In genomic region chr1:64779415-64779814, GRCm38 (mm10) we compare ENCODE assay signal across 15 mouse cellular contexts. TPM values are rescaled to one million over a fixed set of nuclear protein-coding genes. Genes with fewer than 3 reads are reported as not detected.
A peak's percentile ranks its signal among the peaks of the same experiment; 100 is the strongest.
DNase-seq lines count a peak whose midpoint lies in the region; ATAC-seq lines count a peak whose summit lies in the region.
"Had no signal": no experiment of that assay in that cellular context is flagged by ENCODE, and none has a peak within 500 bp of the region (broad histone marks: within the 10 kb centered on the region; RNA-seq: fewer than 3 reads in every experiment).

No protein-coding gene starts in this region.

- no peaks in the 10 kb centered on the region for H3K36me3 ChIP-seq in neural tube, embryonic 11.5 days (ENCODE audit: control insufficient read depth, insufficient read depth, low read length)
- no peaks in the 10 kb centered on the region for H3K36me3 ChIP-seq in forebrain, embryonic 16.5 days (ENCODE audit: control insufficient read depth, insufficient read depth)
- no peaks in the 10 kb centered on the region for H3K36me3 ChIP-seq in midbrain, embryonic 11.5 days (ENCODE audit: control insufficient read depth, insufficient read depth, low read length)
- H3K36me3 ChIP-seq: lung, embryonic 15.5 days had no signal

- peak overlapping the region; percentile 39 for H3K4me2 ChIP-seq in neural tube, embryonic 11.5 days (ENCODE audit: low read depth)
- H3K4me2 ChIP-seq in forebrain, embryonic 16.5 days (ENCODE audit: low read length): peak overlapping the region; percentile 38
- no peak overlapping the region for H3K4me2 ChIP-seq in midbrain, embryonic 11.5 days
- H3K4me2 ChIP-seq: lung, embryonic 15.5 days had no signal

- H3K9ac ChIP-seq in neural tube, embryonic 11.5 days (ENCODE audit: low read length): no peak overlapping the region
- H3K9ac ChIP-seq in forebrain, embryonic 16.5 days (replicated peaks; ENCODE audit: low read depth, low read length): no peak overlapping the region
- H3K9ac ChIP-seq in midbrain, embryonic 11.5 days (ENCODE audit: low read length): no peak overlapping the region
- H3K9ac ChIP-seq: lung, embryonic 15.5 days had no signal

- H3K27ac ChIP-seq in neural tube, embryonic 11.5 days (ENCODE audit: low read depth, low read length): no peak overlapping the region
- H3K27ac ChIP-seq in forebrain, embryonic 16.5 days (ENCODE audit: low read length): no peak overlapping the region
- no peak overlapping the region for H3K27ac ChIP-seq in midbrain, embryonic 11.5 days (ENCODE audit: low read depth, low read length)
- H3K27ac ChIP-seq: lung, embryonic 15.5 days; stomach, postnatal 0 days had no signal

- no peaks in the 10 kb centered on the region for H3K27me3 ChIP-seq in neural tube, embryonic 11.5 days (ENCODE audit: control insufficient read depth, insufficient read depth, low read length)
- peaks cover 21% of the 10 kb centered on the region for H3K27me3 ChIP-seq in forebrain, embryonic 16.5 days (replicated peaks; ENCODE audit: control insufficient read depth, insufficient read depth, low read length)
- H3K27me3 ChIP-seq in midbrain, embryonic 11.5 days (ENCODE audit: control insufficient read depth, insufficient read depth, low read length): no peaks in the 10 kb centered on the region
- H3K27me3 ChIP-seq: lung, embryonic 15.5 days had no signal

- no peak overlapping the region for H3K4me3 ChIP-seq in neural tube, embryonic 11.5 days (ENCODE audit: low read depth, low read length)
- no peak overlapping the region for H3K4me3 ChIP-seq in forebrain, embryonic 16.5 days (replicated peaks; ENCODE audit: low read length)
- H3K4me3 ChIP-seq in midbrain, embryonic 11.5 days (ENCODE audit: low read depth, low read length): no peak overlapping the region
- H3K4me3 ChIP-seq: lung, embryonic 15.5 days had no signal

- peaks cover 5% of the 10 kb centered on the region; the same call in 1 of the 2 replicates for H3K4me1 ChIP-seq in neural tube, embryonic 11.5 days (ENCODE audit: control insufficient read depth, insufficient read depth, low read length)
- peaks cover 12% of the 10 kb centered on the region for H3K4me1 ChIP-seq in forebrain, embryonic 16.5 days (replicated peaks; ENCODE audit: control insufficient read depth, insufficient read depth, low read length)
- H3K4me1 ChIP-seq in midbrain, embryonic 11.5 days (ENCODE audit: control insufficient read depth, insufficient read depth, low read length): 0 out of 2 replicates have a peak, but pooled peaks cover 5% of the 10 kb centered on the region
- H3K4me1 ChIP-seq: lung, embryonic 15.5 days had no signal

- 28% methylated on average over 5 of the region's 5 CpGs for WGBS in neural tube, embryonic 11.5 days
- WGBS in forebrain, embryonic 16.5 days: 4% methylated on average over 5 of the region's 5 CpGs
- 32% methylated on average over 5 of the region's 5 CpGs for WGBS in midbrain, embryonic 11.5 days

- peak; percentile 14 for DNase-seq in neural tube, embryonic 11.5 days (ENCODE audit: low spot score)
- no peak for DNase-seq in neural tube, embryonic 10.5 days (ENCODE audit: extremely low spot score, low spot score)
- DNase-seq in midbrain, embryonic 11.5 days (ENCODE audit: low spot score, missing footprints): peak; percentile 86
- DNase-seq in retina, postnatal 1 day: peak; percentile 91
- DNase-seq in spleen, postnatal 10 days (ENCODE audit: low spot score in 2 of 2): no peak
- DNase-seq in gastrocnemius, postnatal 4 days (ENCODE audit: low spot score in 2 of 2): no peak
- DNase-seq in lung, postnatal 10 days: no peak
- DNase-seq: B cell, adult 2 months; kidney, postnatal 25 days; liver; thymus, postnatal 4 days had no signal

- H3K9me3 ChIP-seq in neural tube, embryonic 11.5 days (ENCODE audit: control insufficient read depth, low read length): no peaks in the 10 kb centered on the region
- H3K9me3 ChIP-seq in forebrain, embryonic 16.5 days (ENCODE audit: control insufficient read depth, low read length): no peaks in the 10 kb centered on the region
- no peaks in the 10 kb centered on the region for H3K9me3 ChIP-seq in midbrain, embryonic 11.5 days (ENCODE audit: control insufficient read depth, low read length)
- H3K9me3 ChIP-seq: lung, embryonic 15.5 days had no signal

- no peak for ATAC-seq in neural tube, embryonic 11.5 days (ENCODE audit: insufficient read depth, low FRiP score, low TSS enrichment)
- ATAC-seq in forebrain, embryonic 16.5 days: peak; percentile 47
- no peak for ATAC-seq in midbrain, embryonic 11.5 days (ENCODE audit: low FRiP score)
- ATAC-seq: intestine, embryonic 16.5 days had no signal

RNA-seq across cellular contexts. Expression of gene Fzd5, which starts 41.9 kb away (rescaled TPM):
- polyA plus RNA-seq in neural tube, embryonic 11.5 days (2014; fragmentation: Nextera tagmentation; extraction: Ambion mirVana): 0.37 and 0.49 TPM in 2 replicates
- 0.48 and 0.61 TPM in 2 replicates for polyA plus RNA-seq in forebrain, embryonic 16.5 days (2015; fragmentation: Nextera tagmentation; extraction: Ambion mirVana)
- polyA plus RNA-seq in midbrain, embryonic 11.5 days (2014; fragmentation: Nextera tagmentation; extraction: Ambion mirVana): 0.18 and 0.52 TPM in 2 replicates
- total RNA-seq in gastrocnemius, postnatal 4 days (2021): 1 to 10 TPM; 4.2 to 5.0 TPM

Comparison
In these comparisons a context has a peak if more than half of its experiments do, and no peak if none do; other contexts are left out.
1. DNase-seq: peak in neural tube, embryonic 11.5 days (single experiment), midbrain, embryonic 11.5 days (single experiment) and retina, postnatal 1 day (single experiment); none in neural tube, embryonic 10.5 days (single experiment), spleen, postnatal 10 days (0 of 2), gastrocnemius, postnatal 4 days (0 of 2) and lung, postnatal 10 days (single experiment).